Mouse (Mus musculus): Measurements from ENCODE around the gene Cyfip1. TPM values are rescaled to one million over a fixed set of nuclear protein-coding genes. Genes with fewer than 3 reads are reported as not detected.

Gene Cyfip1
- polyA plus RNA-seq, 1 experiment from 2014 or later, result 54.5 TPM

DNA sequence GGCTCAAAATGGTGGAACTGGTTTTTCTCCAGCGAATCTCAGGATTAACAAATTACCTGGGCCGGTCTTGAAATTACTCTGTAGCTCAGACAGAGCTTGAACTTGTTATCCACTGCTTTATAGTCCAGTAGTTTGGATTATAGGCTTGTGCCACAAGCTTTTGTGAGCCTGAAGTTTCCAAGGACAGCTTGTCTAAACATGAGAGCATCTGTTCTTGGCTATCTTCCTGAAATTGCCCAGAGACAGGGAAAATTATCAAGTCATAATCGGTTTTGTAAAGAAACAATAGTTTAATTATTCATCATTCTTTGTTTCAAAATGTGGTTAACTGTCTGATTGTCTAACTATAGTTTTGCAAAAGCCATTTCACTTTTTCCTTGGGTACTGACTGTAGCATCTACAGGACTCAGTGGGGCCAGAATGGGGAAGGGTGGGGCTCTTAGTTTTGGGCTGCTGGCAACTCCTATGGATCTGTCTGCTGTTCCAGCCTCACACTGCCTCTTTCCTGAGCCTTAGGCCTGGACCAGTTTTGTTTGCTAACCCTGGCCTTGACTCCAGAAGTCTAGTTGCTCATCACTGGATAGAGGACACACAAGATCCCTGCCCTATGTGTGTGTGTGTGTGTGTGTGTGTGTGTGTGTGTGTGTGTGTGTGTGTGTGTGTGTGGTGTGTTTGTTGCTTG is 17.4 kb downstream of the Cyfip1 start:
- H3K9ac ChIP-seq (ENCODE audit: low read length), result no peak overlapping the region
- DNase-seq (ENCODE audit: low spot score), result no peak
- no peaks in the 10 kb centered on the region for H3K36me3 ChIP-seq (ENCODE audit: control insufficient read depth, insufficient read depth, low read length)
- 86% methylated on average over 3 of the region's 3 CpGs for WGBS
- H3K4me3 ChIP-seq (ENCODE audit: low read depth, low read length), result no peak overlapping the region
- no peaks in the 10 kb centered on the region for H3K27me3 ChIP-seq (replicated peaks; ENCODE audit: control insufficient read depth, insufficient read depth, low read length)
- peak; percentile 28; the same call in 1 of the 2 replicates for ATAC-seq
- H3K9me3 ChIP-seq (replicated peaks; ENCODE audit: control insufficient read depth, low read length), result no peaks in the 10 kb centered on the region
- no peak overlapping the region for H3K27ac ChIP-seq (ENCODE audit: low read depth, low read length)
- no peaks in the 10 kb centered on the region; the same call in 1 of the 2 replicates for H3K4me1 ChIP-seq (ENCODE audit: control insufficient read depth, insufficient read depth, low read length)
- H3K4me2 ChIP-seq (ENCODE audit: low read length), result no peak overlapping the region

DNA sequence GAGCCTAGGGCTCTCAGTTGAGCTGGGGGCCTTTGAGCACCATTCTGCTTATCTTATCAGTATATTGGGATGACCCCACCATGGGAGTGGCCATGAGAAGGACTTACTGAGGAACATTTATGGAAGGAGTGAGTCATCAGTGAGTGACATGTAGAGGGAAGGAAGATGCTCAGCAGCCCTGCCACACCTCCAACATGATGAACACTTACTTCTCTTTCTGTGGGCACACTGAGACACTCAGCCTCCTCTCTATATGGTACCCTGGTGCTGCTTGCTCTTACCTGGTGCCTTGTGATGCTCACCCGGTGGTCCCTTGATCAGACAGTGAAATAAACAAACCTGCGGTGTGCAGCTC is 17.9 kb downstream of the Cyfip1 start:
- DNase-seq (ENCODE audit: low spot score), result no peak
- no peaks in the 10 kb centered on the region for H3K36me3 ChIP-seq (ENCODE audit: control insufficient read depth, insufficient read depth, low read length)
- no peaks in the 10 kb centered on the region for H3K9me3 ChIP-seq (replicated peaks; ENCODE audit: control insufficient read depth, low read length)
- no peak overlapping the region for H3K4me2 ChIP-seq (ENCODE audit: low read length)
- H3K4me3 ChIP-seq (ENCODE audit: low read depth, low read length), result no peak overlapping the region
- no peaks in the 10 kb centered on the region; the same call in 1 of the 2 replicates for H3K4me1 ChIP-seq (ENCODE audit: control insufficient read depth, insufficient read depth, low read length)
- H3K27me3 ChIP-seq (replicated peaks; ENCODE audit: control insufficient read depth, insufficient read depth, low read length), result no peaks in the 10 kb centered on the region
- H3K9ac ChIP-seq (ENCODE audit: low read length), result no peak overlapping the region
- no peak overlapping the region for H3K27ac ChIP-seq (ENCODE audit: low read depth, low read length)
- no peak for ATAC-seq
- 89% methylated on average over 2 of the region's 2 CpGs for WGBS

DNA sequence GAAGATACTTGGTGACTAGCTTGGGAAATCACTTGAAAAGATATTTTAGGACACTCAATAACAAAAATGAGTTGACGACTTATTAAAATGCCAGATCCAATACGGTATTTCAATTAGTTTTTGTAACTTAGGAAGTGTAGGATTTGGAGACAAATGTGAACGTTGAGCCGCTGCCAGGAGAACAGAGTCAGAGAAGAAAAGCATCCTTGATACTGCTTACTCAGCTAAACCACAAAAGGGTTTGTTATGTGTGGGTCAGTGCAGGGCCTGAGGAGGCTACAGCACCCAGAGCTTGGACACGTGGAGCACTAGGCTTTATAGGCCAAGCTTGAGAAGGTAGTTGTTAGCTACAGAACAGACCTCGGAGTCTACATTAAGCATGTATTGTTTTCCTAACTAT is 18.4 kb downstream of the Cyfip1 start:
- no peak for DNase-seq (ENCODE audit: low spot score)
- Histone ChIP-seq H3K4me2 (ENCODE audit: low read length) (no peak overlapping the region), H3K4me1 (ENCODE audit: control insufficient read depth, insufficient read depth, low read length) (no peaks in the 10 kb centered on the region; the same call in 1 of the 2 replicates), H3K4me3 (ENCODE audit: low read depth, low read length) (no peak overlapping the region), H3K27me3 (replicated peaks; ENCODE audit: control insufficient read depth, insufficient read depth, low read length) (no peaks in the 10 kb centered on the region), H3K36me3 (ENCODE audit: control insufficient read depth, insufficient read depth, low read length) (no peaks in the 10 kb centered on the region), H3K27ac (ENCODE audit: low read depth, low read length) (no peak overlapping the region), H3K9ac (ENCODE audit: low read length) (no peak overlapping the region), H3K9me3 (replicated peaks; ENCODE audit: control insufficient read depth, low read length) (no peaks in the 10 kb centered on the region)
- 88% methylated on average over 6 of the region's 6 CpGs for WGBS
- ATAC-seq, result no peak

- no peak overlapping the region for H3K9ac ChIP-seq (ENCODE audit: low read length)
- no peak overlapping the region for H3K4me2 ChIP-seq (ENCODE audit: low read length)
- no peaks in the 10 kb centered on the region for H3K36me3 ChIP-seq (ENCODE audit: control insufficient read depth, insufficient read depth, low read length)
- no peak for DNase-seq (ENCODE audit: low spot score)
- H3K27ac ChIP-seq (ENCODE audit: low read depth, low read length), result no peak overlapping the region
- no peaks in the 10 kb centered on the region for H3K9me3 ChIP-seq (replicated peaks; ENCODE audit: control insufficient read depth, low read length)
- H3K4me3 ChIP-seq (ENCODE audit: low read depth, low read length), result no peak overlapping the region
- 91% methylated on average over 4 of the region's 4 CpGs for WGBS
- H3K27me3 ChIP-seq (replicated peaks; ENCODE audit: control insufficient read depth, insufficient read depth, low read length), result no peaks in the 10 kb centered on the region
- H3K4me1 ChIP-seq (ENCODE audit: control insufficient read depth, insufficient read depth, low read length), result no peaks in the 10 kb centered on the region; the same call in 1 of the 2 replicates
- no peak for ATAC-seq
Measured at GRCm38 (mm10) chr7:55861175-55861574, 19.6 kb downstream of the Cyfip1 start.

DNA sequence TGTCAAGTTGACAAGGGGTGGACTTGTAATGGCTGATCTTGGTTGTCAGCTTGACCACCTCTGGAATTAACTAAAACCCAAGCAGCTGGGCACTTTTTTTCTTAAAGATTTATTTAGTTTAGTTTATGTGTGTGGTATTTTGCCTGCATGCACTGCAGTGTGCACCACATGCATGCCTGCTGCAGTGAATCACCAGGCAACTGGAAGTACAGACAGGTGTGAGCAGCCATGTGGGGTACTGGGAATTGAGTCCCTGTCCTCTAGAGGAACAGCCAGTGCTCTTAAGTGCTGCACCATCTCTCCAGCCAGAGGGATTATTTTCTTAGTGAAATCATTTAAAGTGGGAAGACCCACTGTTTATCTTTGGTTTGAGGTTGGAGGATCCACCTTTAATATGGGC is 23.5 kb downstream of the Cyfip1 start:
- Histone ChIP-seq H3K36me3 (ENCODE audit: control insufficient read depth, insufficient read depth, low read length) (no peaks in the 10 kb centered on the region), H3K4me1 (ENCODE audit: control insufficient read depth, insufficient read depth, low read length) (no peaks in the 10 kb centered on the region), H3K9me3 (replicated peaks; ENCODE audit: control insufficient read depth, low read length) (no peaks in the 10 kb centered on the region), H3K4me2 (ENCODE audit: low read length) (no peak overlapping the region), H3K4me3 (ENCODE audit: low read depth, low read length) (no peak overlapping the region), H3K27me3 (replicated peaks; ENCODE audit: control insufficient read depth, insufficient read depth, low read length) (no peaks in the 10 kb centered on the region), H3K9ac (ENCODE audit: low read length) (no peak overlapping the region), H3K27ac (ENCODE audit: low read depth, low read length) (no peak overlapping the region)
- ATAC-seq, result no peak
- DNase-seq (ENCODE audit: low spot score), result no peak

DNA sequence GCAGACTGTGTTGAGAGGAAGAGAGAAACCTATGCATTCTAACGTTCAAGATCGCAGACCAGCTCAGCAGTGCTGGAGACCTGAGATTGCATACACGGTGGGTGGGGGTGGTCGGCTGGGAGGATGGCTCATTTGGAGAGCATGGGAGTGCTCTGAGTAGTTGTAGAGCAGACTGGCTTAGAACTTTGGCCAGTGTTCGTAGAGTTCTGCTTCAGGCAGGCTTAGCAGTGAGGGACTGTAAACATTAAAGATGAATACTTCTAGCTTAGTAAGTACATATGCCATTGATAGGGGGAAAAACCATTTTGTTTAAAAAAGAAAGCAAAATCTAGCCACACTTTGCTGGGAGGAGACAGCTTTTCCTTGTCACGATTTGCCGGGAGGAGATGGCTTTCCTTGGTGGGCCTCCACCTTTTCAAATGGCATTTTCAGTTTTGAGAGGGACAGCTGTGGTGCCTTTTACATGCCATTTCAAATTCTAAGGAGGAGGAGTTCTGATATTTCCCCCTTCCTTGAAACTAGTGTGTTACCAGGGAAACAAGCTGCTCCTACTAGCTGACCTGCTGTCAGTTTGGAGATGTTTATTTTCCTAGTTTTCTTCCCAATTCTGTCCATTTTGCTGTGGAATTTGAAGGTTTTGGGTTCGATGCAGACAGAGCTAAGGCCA is 24.3 kb downstream of the Cyfip1 start:
- Histone ChIP-seq H3K4me1 (ENCODE audit: control insufficient read depth, insufficient read depth, low read length) (no peaks in the 10 kb centered on the region), H3K36me3 (ENCODE audit: control insufficient read depth, insufficient read depth, low read length) (no peaks in the 10 kb centered on the region), H3K27ac (ENCODE audit: low read depth, low read length) (no peak overlapping the region), H3K9ac (ENCODE audit: low read length) (no peak overlapping the region), H3K9me3 (replicated peaks; ENCODE audit: control insufficient read depth, low read length) (no peaks in the 10 kb centered on the region), H3K27me3 (replicated peaks; ENCODE audit: control insufficient read depth, insufficient read depth, low read length) (no peaks in the 10 kb centered on the region), H3K4me3 (ENCODE audit: low read depth, low read length) (no peak overlapping the region), H3K4me2 (ENCODE audit: low read length) (no peak overlapping the region)
- 83% methylated on average over 8 of the region's 8 CpGs for WGBS
- ATAC-seq (no peak), DNase-seq (ENCODE audit: low spot score) (no peak)

DNA sequence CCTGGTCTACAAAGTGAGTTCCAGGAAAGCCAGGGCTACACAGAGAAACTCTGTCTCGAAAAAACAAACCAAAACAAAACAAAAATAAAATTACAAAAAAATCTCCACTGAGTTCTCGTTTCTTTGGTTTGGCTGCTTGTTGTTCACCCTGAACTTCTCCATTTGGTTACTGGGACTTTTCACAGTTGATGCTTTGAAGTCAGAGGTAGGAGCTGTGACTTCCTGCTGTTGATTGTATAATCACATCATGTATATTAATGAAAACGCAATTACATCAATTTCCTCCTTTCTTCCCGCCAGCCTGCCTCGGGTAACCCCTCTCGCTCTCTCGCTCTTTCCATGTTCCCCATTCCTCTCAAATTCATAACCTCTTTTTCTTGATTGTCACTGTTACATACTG is 26.7 kb downstream of the Cyfip1 start:
- DNase-seq (ENCODE audit: low spot score), result no peak
- H3K27me3 ChIP-seq (replicated peaks; ENCODE audit: control insufficient read depth, insufficient read depth, low read length), result no peaks in the 10 kb centered on the region
- no peak overlapping the region for H3K9ac ChIP-seq (ENCODE audit: low read length)
- no peaks in the 10 kb centered on the region for H3K9me3 ChIP-seq (replicated peaks; ENCODE audit: control insufficient read depth, low read length)
- H3K36me3 ChIP-seq (ENCODE audit: control insufficient read depth, insufficient read depth, low read length), result peaks cover 9% of the 10 kb centered on the region; the same call in 1 of the 2 replicates
- no peak overlapping the region for H3K4me3 ChIP-seq (ENCODE audit: low read depth, low read length)
- 76% methylated on average over 7 of the region's 7 CpGs for WGBS
- no peak for ATAC-seq
- H3K4me2 ChIP-seq (ENCODE audit: low read length), result no peak overlapping the region
- no peaks in the 10 kb centered on the region for H3K4me1 ChIP-seq (ENCODE audit: control insufficient read depth, insufficient read depth, low read length)
- no peak overlapping the region for H3K27ac ChIP-seq (ENCODE audit: low read depth, low read length)

GRCm38 (mm10) chr7:55869220-55869619 is 27.7 kb downstream of the Cyfip1 start:
- H3K9me3 ChIP-seq (replicated peaks; ENCODE audit: control insufficient read depth, low read length), result no peaks in the 10 kb centered on the region
- no peak overlapping the region for H3K9ac ChIP-seq (ENCODE audit: low read length)
- peaks cover 18% of the 10 kb centered on the region for H3K36me3 ChIP-seq (ENCODE audit: control insufficient read depth, insufficient read depth, low read length)
- no peaks in the 10 kb centered on the region for H3K4me1 ChIP-seq (ENCODE audit: control insufficient read depth, insufficient read depth, low read length)
- 73% methylated on average over 3 of the region's 3 CpGs for WGBS
- H3K4me3 ChIP-seq (ENCODE audit: low read depth, low read length), result no peak overlapping the region
- no peak overlapping the region for H3K4me2 ChIP-seq (ENCODE audit: low read length)
- no peak overlapping the region for H3K27ac ChIP-seq (ENCODE audit: low read depth, low read length)
- no peaks in the 10 kb centered on the region for H3K27me3 ChIP-seq (replicated peaks; ENCODE audit: control insufficient read depth, insufficient read depth, low read length)
- DNase-seq (ENCODE audit: low spot score), result no peak
- no peak for ATAC-seq

- Histone ChIP-seq H3K4me1 (ENCODE audit: control insufficient read depth, insufficient read depth, low read length) (no peaks in the 10 kb centered on the region), H3K27ac (ENCODE audit: low read depth, low read length) (no peak overlapping the region), H3K9ac (ENCODE audit: low read length) (no peak overlapping the region), H3K36me3 (ENCODE audit: control insufficient read depth, insufficient read depth, low read length) (peaks cover 28% of the 10 kb centered on the region), H3K9me3 (replicated peaks; ENCODE audit: control insufficient read depth, low read length) (no peaks in the 10 kb centered on the region), H3K4me3 (ENCODE audit: low read depth, low read length) (no peak overlapping the region), H3K27me3 (replicated peaks; ENCODE audit: control insufficient read depth, insufficient read depth, low read length) (no peaks in the 10 kb centered on the region), H3K4me2 (ENCODE audit: low read length) (no peak overlapping the region)
- ATAC-seq, result peak; percentile 40; the same call in 1 of the 2 replicates
- 85% methylated on average over 6 of the region's 6 CpGs for WGBS
- peak; percentile 50 for DNase-seq (ENCODE audit: low spot score)
Measured at GRCm38 (mm10) chr7:55870340-55871020, 28.9 kb downstream of the Cyfip1 start.
